Mouse (Mus musculus): ENCODE measurements around the gene Gm20388.

- TF ChIP-seq CTCF (IDR thresholded peaks at IDR 0.05; ENCODE audit: low read depth, low read length) = no peak
- TF ChIP-seq POLR2A (IDR thresholded peaks at IDR 0.05; ENCODE audit: insufficient read depth, low read length) = no peak
Observed at GRCm38 (mm10) chr8:122717869-122718509, 2807.3 kb downstream of the Gm20388 start.

Measured in ES-Bruce4 (cell line).